Mouse (Mus musculus): Measurements from ENCODE around the gene St8sia1.

- TF ChIP-seq CTCF (IDR thresholded peaks at IDR 0.05; ENCODE audit: insufficient read depth, low read depth, low read length) (no peak), POLR2A (IDR thresholded peaks at IDR 0.05; ENCODE audit: insufficient read depth, low read depth, low read length) (no peak)
These were observed 2.4 kb downstream of the St8sia1 start for GRCm38 (mm10) chr6:142961721-142962455.

Data from olfactory bulb, adult 2 months (tissue).